30 mouse cellular contexts compared by ENCODE assay signal in the genomic region with DNA sequence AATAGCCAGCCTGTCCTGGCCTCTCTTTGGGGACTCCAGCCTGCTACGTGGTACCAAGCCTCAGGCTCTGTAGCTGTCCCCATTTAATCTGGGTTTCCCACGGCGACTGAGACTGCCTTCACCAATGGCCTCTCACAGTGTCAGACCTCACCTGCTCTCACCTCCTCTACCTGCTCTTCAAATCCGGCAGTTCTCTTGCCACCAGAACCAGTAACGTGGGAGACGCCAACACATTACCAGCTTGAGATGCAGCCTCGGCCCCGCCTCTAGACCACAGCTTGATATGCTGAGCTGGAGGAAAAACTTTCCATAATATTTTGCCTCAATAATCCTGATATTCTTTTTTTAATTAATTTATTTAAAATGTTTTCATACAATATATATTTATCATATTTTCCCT. TPM values are rescaled to one million over a fixed set of nuclear protein-coding genes. Genes with fewer than 3 reads are reported as not detected.
"Had no signal": no experiment of that assay in that cellular context is flagged by ENCODE, and none has a peak within 500 bp of the region (broad histone marks: within the 10 kb centered on the region; RNA-seq: fewer than 3 reads in every experiment).

No protein-coding gene starts in this region.

- H3K4me3 ChIP-seq: embryonic facial prominence, embryonic 10.5 days; embryonic facial prominence, embryonic 12.5 days; embryonic facial prominence, embryonic 13.5 days; embryonic facial prominence, embryonic 15.5 days; erythroblast, embryonic 14.5 days; forebrain, embryonic 10.5 days; forebrain, embryonic 12.5 days; forebrain, embryonic 13.5 days; forebrain, embryonic 15.5 days; gastrocnemius, adult 2 months; heart, adult 2 months had no signal

- H3K9ac ChIP-seq: embryonic facial prominence, embryonic 12.5 days; embryonic facial prominence, embryonic 13.5 days; embryonic facial prominence, embryonic 15.5 days; forebrain, embryonic 12.5 days; forebrain, embryonic 13.5 days; forebrain, embryonic 15.5 days; forebrain, postnatal 0 days had no signal

- DNase-seq: cerebellum, adult 2 months; cerebellum, adult 8-10 months; cerebellum, adult 9-10 months; cerebellum, adult 9-11 months; cerebellum, postnatal 10 days; cerebellum, postnatal 14 days; cerebellum, postnatal 25 days; cerebellum, postnatal 36 days; embryo, embryonic 11 days; forebrain, postnatal 0 days; gastrocnemius, adult 2 months; gastrocnemius, postnatal 10 days; gastrocnemius, postnatal 14 days; gastrocnemius, postnatal 25 days; gastrocnemius, postnatal 36 days; heart, adult 18-20 months; heart, adult 2 months had no signal

- H3K36me3 ChIP-seq: embryonic facial prominence, embryonic 10.5 days; embryonic facial prominence, embryonic 12.5 days; embryonic facial prominence, embryonic 13.5 days; embryonic facial prominence, embryonic 15.5 days; forebrain, embryonic 10.5 days; forebrain, embryonic 12.5 days; forebrain, embryonic 15.5 days had no signal

- H3K4me1 ChIP-seq: forebrain, embryonic 10.5 days; forebrain, embryonic 12.5 days; forebrain, embryonic 13.5 days; forebrain, embryonic 15.5 days had no signal

- H3K9me3 ChIP-seq: embryonic facial prominence, embryonic 15.5 days; forebrain, embryonic 13.5 days; forebrain, embryonic 15.5 days had no signal

- H3K27ac ChIP-seq: embryonic facial prominence, embryonic 10.5 days; embryonic facial prominence, embryonic 12.5 days; embryonic facial prominence, embryonic 13.5 days; embryonic facial prominence, embryonic 15.5 days; forebrain, embryonic 10.5 days; forebrain, embryonic 12.5 days; forebrain, embryonic 13.5 days; forebrain, embryonic 15.5 days; gastrocnemius, adult 2 months; heart, adult 2 months had no signal

- ATAC-seq: forebrain, embryonic 13.5 days; forebrain, embryonic 14.5 days; forebrain, embryonic 15.5 days; forebrain, embryonic 16.5 days; forebrain, postnatal 0 days had no signal

- H3K27me3 ChIP-seq: embryonic facial prominence, embryonic 12.5 days; embryonic facial prominence, embryonic 13.5 days; embryonic facial prominence, embryonic 15.5 days; forebrain, embryonic 12.5 days; forebrain, embryonic 13.5 days; forebrain, embryonic 15.5 days had no signal

- H3K4me2 ChIP-seq: embryonic facial prominence, embryonic 12.5 days; embryonic facial prominence, embryonic 13.5 days; embryonic facial prominence, embryonic 15.5 days; forebrain, embryonic 12.5 days; forebrain, embryonic 13.5 days; forebrain, embryonic 15.5 days had no signal

RNA-seq across cellular contexts. Expression of gene Prelp, which starts 18.5 kb away (rescaled TPM):
- total RNA-seq: common myeloid progenitor, adult 5-6 weeks; granulocyte monocyte progenitor cell, adult 5-6 weeks had no signal
- polyA plus RNA-seq: erythroblast, embryonic 14.5 days had no signal

RNA-seq across cellular contexts. Expression of gene Optc, which starts 31.9 kb away (rescaled TPM):
- total RNA-seq: common myeloid progenitor, adult 5-6 weeks; gastrocnemius, postnatal 36 days; granulocyte monocyte progenitor cell, adult 5-6 weeks had no signal
- polyA plus RNA-seq: erythroblast, embryonic 14.5 days had no signal
